Mouse (Mus musculus) bone marrow macrophage, adult 2 months (primary cell): ENCODE results near the gene Gm3233.

ENCODE experiments used
- CTCF ChIP-seq: IDR thresholded peaks from 2 replicates; pipeline ENCODE4 v1.5.1; 2012; ENCODE audit warnings: low read depth, mild to moderate bottlenecking, low read length, moderate library complexity
- POLR2A ChIP-seq: IDR thresholded peaks from 2 replicates; pipeline ENCODE4 v1.6.1; 2012; ENCODE audit warnings: mild to moderate bottlenecking, low read depth, low read length, borderline replicate concordance

- TF ChIP-seq CTCF, result no peak
- TF ChIP-seq POLR2A, result no peak
Measured at GRCm38 (mm10) chr10:77753448-77753847, 6.0 kb downstream of the Gm3233 start.
